Mouse (Mus musculus) heart, postnatal 0 days (tissue): ENCODE measurements around the gene Cartpt. TPM values are rescaled to one million over a fixed set of nuclear protein-coding genes. Genes with fewer than 3 reads are reported as not detected.
"Not testable (repeated sequence)": the region's sequence is repeated elsewhere in the genome, so short reads cannot be mapped to it uniquely, and the experiment has no call there.

Experiments used
- ATAC-seq: fragments of 200-750 bp; cut with Nextera tagmentation; 2 replicates; pipeline ENCODE4 v1.8.0; 2017; ENCODE audit warnings: low read depth, moderate number of reproducible peaks, moderate library complexity; ENCODE audit not compliant: insufficient read depth
- DNase-seq: peaks from one replicate; pipeline ENCODE4 v3.0.0-alpha.2; 2016; ENCODE audit warnings: low spot score
- H3K27ac ChIP-seq: fragments of 300-500 bp; sonication (generic); 2 replicates; pipeline ENCODE4 v1.5.1; 2014; ENCODE audit warnings: low read depth, mild to moderate bottlenecking
- H3K27me3 ChIP-seq: fragments of 300-500 bp; sonication (generic); 2 replicates; pipeline ENCODE4 v1.6.1; 2014; ENCODE audit warnings: low read length, mixed read lengths; ENCODE audit not compliant: control insufficient read depth, insufficient read depth
- H3K36me3 ChIP-seq: fragments of 300-500 bp; sonication (generic); replicated peaks from 2 replicates; pipeline ENCODE4 v1.6.1; 2014; ENCODE audit warnings: low read length, mixed read lengths; ENCODE audit not compliant: control insufficient read depth, insufficient read depth
- H3K4me1 ChIP-seq: fragments of 300-500 bp; sonication (generic); 2 replicates; pipeline ENCODE4 v1.6.1; 2014; ENCODE audit warnings: antibody characterized with exemption; ENCODE audit not compliant: control insufficient read depth, insufficient read depth
- H3K4me2 ChIP-seq: fragments of 300-500 bp; sonication (generic); 2 replicates; pipeline ENCODE4 v1.6.1; 2014; ENCODE audit warnings: low read depth, mild to moderate bottlenecking, low read length, moderate library complexity
- H3K4me3 ChIP-seq: fragments of 300-500 bp; sonication (generic); 2 replicates; pipeline ENCODE4 v1.5.1; 2014; ENCODE audit warnings: low read depth, low read length
- H3K9ac ChIP-seq: fragments of 300-500 bp; sonication (generic); replicated peaks from 2 replicates; pipeline ENCODE4 v1.6.1; 2014; ENCODE audit warnings: low read depth, low read length, mixed read lengths
- H3K9me3 ChIP-seq: fragments of 300-500 bp; sonication (generic); replicated peaks from 2 replicates; pipeline ENCODE4 v1.6.1; 2016; ENCODE audit warnings: low read length; ENCODE audit not compliant: control insufficient read depth
- CTCF ChIP-seq: IDR thresholded peaks from 2 replicates; pipeline ENCODE4 v1.5.1; 2016; ENCODE audit warnings: antibody characterized with exemption, control low read depth, low read depth
- EP300 ChIP-seq: IDR thresholded peaks from 2 replicates; pipeline ENCODE4 v1.6.1; 2016; ENCODE audit warnings: antibody characterized with exemption, low read depth
- WGBS: fragments of 180-500 bp; shearing (Covaris S2); extraction: QIAGEN DNeasy Blood & Tissue Kit; methylation state at CpG from one replicate; pipeline ENCODE4 v1.1.7; 2014; 5-methylcytosine and 5-hydroxymethylcytosine counted together
- polyA plus RNA-seq: library from polyadenylated mRNA; unstranded; fragments of >200 nt; fragmentation: Nextera tagmentation; extraction: Ambion mirVana; gene quantifications from 2 replicates; pipeline ENCODE4 v1.2.1, GENCODE M21; 2015
- total RNA-seq: library from RNA; depleted of rRNA; stranded (reverse); fragments of >200 nt; gene quantifications from 2 replicates; pipeline ENCODE4 v1.2.3, GENCODE M21; 2014; ENCODE audit warnings: low replicate concordance

Gene Cartpt
- total and polyA plus RNA-seq, 2 experiments from 2014 or later = not detected

DNA sequence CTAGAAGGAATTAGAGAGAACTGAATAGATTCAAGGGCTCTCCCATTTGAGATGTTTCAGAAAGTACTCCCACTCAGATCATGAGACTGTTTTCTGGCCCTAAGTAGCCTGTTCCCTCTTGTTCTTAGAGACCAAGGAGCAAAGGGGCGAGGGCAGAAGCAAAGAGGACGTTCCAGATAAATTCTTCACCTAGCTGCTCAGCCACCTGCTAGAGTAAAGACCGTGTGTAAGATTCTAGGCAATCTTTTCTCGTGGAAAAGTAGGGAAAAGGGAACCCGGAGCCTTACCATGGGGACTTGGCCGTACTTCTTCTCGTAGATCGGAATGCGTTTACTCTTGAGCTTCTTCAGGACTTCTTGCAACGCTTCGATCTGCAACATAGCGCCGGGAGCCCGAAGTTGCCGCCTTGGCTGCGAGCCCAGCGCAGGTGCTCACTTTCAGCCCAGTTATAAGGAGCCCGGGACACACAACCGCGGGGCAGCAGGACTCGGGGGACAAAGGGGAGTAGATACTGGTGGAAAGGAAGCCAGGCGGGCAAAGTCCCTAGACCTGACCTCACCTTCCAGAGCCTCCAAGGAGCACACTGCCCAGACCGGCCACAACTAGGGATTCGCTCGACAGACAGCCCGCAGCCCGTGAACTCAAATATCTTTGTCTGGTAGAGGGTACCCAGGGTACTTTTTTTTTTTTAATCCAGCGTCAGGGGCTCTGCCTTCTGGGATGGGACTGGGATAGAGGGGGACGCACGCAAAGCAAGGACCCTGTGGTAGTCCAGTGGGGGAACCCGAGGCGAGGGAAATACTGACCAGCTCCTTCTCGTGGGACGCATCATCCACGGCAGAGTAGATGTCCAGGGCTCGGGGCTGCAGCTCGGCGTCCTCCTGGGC lies 978 bp downstream of the Cartpt start:
- 8% methylated on average over 38 of the region's 38 CpGs for WGBS
- no peaks in the 10 kb centered on the region for H3K4me1 ChIP-seq
- no peak for ATAC-seq

DNA sequence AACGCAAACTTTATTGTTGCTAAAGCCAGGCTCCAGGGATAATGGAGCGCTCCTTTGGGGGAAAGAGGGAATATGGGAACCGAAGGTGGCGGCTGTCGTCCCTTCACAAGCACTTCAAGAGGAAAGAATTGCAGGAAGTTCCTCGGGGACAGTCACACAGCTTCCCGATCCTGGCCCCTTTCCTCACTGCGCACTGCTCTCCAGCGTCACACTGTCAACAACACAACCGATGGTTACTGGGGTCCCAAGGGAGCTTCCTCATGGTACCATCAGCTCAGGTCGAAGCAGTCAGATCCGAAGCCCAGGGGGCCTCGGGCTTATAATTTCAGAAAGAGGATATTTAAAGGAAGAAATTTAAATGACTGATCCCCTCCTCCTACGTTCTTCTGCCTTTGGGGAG lies 2.1 kb downstream of the Cartpt start:
- WGBS = 23% methylated on average over 14 of the region's 14 CpGs
- no peak overlapping the region for H3K9ac ChIP-seq
- ATAC-seq (no peak), DNase-seq (no peak)
- no peaks in the 10 kb centered on the region for H3K4me1 ChIP-seq
- H3K4me2 ChIP-seq = no peak overlapping the region
- H3K27me3 ChIP-seq = peaks cover 33% of the 10 kb centered on the region
- no peak overlapping the region for H3K4me3 ChIP-seq
- no peaks in the 10 kb centered on the region for H3K9me3 ChIP-seq
- TF ChIP-seq EP300 (no peak), CTCF (no peak)
- H3K27ac ChIP-seq = no peak overlapping the region
- H3K36me3 ChIP-seq = no peaks in the 10 kb centered on the region

More for the DNA sequence above, 978 bp downstream of the Cartpt start:
- H3K4me3 ChIP-seq = no peak overlapping the region
- TF ChIP-seq EP300 (no peak), CTCF (no peak)
- H3K4me2 ChIP-seq = no peak overlapping the region
- peaks cover 34% of the 10 kb centered on the region for H3K27me3 ChIP-seq
- H3K9ac ChIP-seq = no peak overlapping the region
- DNase-seq = no peak
- H3K36me3 ChIP-seq = no peaks in the 10 kb centered on the region
- no peaks in the 10 kb centered on the region for H3K9me3 ChIP-seq
- no peak overlapping the region for H3K27ac ChIP-seq

DNA sequence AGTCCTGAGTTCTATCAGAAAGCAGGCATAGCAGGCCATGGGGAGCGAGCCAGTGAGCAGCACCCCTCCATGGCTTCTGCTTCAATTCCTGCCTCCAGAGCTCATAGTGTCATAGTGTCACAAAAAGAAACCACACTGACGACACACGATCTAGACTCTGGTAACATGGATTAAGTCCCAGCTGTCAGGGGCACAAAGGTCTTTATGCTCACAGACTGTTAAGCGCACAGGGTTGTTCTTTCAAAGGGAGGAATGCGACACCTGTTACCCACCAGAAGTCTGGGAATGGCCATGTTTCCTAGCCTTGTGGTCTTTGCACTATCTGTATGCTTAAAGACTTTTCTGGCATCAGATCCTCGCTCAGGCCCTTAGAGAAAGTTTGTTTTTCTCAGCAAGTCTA lies 15.3 kb downstream of the Cartpt start:
- 62% methylated on average over 6 of the region's 6 CpGs for WGBS
- DNase-seq (no peak), ATAC-seq (no peak)
- Histone ChIP-seq H3K4me1 (no peaks in the 10 kb centered on the region), H3K36me3 (no peaks in the 10 kb centered on the region), H3K9me3 (no peaks in the 10 kb centered on the region), H3K9ac (no peak overlapping the region), H3K4me3 (no peak overlapping the region), H3K27ac (no peak overlapping the region), H3K27me3 (no peaks in the 10 kb centered on the region), H3K4me2 (no peak overlapping the region)
- TF ChIP-seq EP300 (no peak), CTCF (no peak)

DNA sequence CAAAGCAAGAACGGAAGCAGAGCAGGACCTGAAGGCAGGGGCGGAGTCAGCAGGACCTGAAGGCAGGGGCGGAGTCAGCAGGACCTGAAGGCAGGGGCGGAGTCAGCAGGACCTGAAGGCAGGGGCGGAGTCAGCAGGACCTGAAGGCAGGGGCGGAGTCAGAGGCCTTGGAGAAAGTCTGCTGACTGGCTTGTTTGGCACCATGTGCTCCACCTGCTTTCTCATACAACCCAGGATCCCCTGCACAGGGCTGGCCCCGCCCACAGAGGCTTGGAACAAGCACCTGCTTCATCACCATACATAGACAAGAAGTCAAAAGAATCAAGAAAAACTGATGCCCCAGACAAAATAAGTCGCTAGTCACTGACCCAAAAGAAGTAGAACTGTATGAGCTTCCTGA lies 19.1 kb downstream of the Cartpt start:
- not testable (repeated sequence) for H3K9me3 ChIP-seq, H3K4me1 ChIP-seq, H3K9ac ChIP-seq, H3K27me3 ChIP-seq, H3K36me3 ChIP-seq, H3K4me2 ChIP-seq, H3K27ac ChIP-seq, H3K4me3 ChIP-seq, ATAC-seq, DNase-seq
- whole genome bisulfite sequencing = 63% methylated on average over 8 of the region's 8 CpGs

DNA sequence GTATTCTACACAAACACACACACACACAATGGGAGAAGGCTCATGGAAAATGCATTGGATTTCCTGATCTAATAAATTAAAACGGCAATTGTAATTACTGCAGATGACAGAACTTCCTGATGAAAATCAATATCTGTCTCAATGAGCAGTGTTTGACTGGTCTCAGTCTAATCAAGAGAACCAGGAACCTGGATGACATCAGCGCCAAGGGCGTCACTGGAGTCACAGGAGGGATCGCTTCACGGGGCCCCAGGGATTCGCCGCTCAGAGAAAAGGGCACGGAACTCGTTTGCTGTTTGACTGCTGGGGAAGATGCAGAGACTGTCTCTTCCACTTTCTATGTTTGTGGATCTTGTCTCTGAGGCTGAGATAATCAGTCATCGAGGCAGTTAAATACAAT lies 21.2 kb downstream of the Cartpt start:
- no peak overlapping the region for H3K9ac ChIP-seq
- no peak overlapping the region for H3K27ac ChIP-seq
- no peak for TF ChIP-seq CTCF
- TF ChIP-seq EP300 = no peak
- no peaks in the 10 kb centered on the region for H3K36me3 ChIP-seq
- H3K4me2 ChIP-seq = no peak overlapping the region
- H3K27me3 ChIP-seq = no peaks in the 10 kb centered on the region
- ATAC-seq (no peak), DNase-seq (no peak)
- WGBS = 73% methylated on average over 10 of the region's 10 CpGs
- H3K4me1 ChIP-seq = no peaks in the 10 kb centered on the region
- H3K9me3 ChIP-seq = no peaks in the 10 kb centered on the region
- H3K4me3 ChIP-seq = no peak overlapping the region

DNA sequence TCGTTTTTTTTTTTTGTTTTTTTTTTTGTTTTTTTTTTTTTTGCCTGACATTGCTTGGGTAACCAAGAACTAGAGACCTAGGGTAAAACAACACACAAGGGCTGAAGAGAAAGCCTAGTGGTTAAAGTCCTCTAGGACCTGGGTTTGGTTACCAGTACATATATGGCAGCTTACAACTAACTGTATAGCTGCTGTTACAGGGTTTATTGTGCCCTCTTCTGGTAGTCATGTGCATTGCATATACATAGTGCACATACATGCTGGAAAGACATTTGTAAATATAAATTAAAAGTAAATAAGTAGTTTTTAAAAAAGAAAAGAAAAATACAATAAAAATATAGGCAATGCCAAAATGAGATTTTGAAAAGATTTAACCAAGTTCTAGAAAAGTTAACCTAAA lies 28.8 kb downstream of the Cartpt start:
- ATAC-seq (no peak), DNase-seq (no peak)
- Histone ChIP-seq H3K4me1 (no peaks in the 10 kb centered on the region), H3K9ac (no peak overlapping the region), H3K4me2 (no peak overlapping the region), H3K9me3 (no peaks in the 10 kb centered on the region), H3K27me3 (no peaks in the 10 kb centered on the region), H3K27ac (no peak overlapping the region), H3K4me3 (no peak overlapping the region), H3K36me3 (no peaks in the 10 kb centered on the region)
- TF ChIP-seq CTCF = no peak
- no peak for TF ChIP-seq EP300
- 61% methylated on average over 1 of the region's 1 CpGs for WGBS
